Mouse (Mus musculus): ENCODE results near the gene Manf. TPM values are rescaled to one million over a fixed set of nuclear protein-coding genes. Genes with fewer than 3 reads are reported as not detected.

Manf gene
- polyA plus RNA-seq, 1 experiment from 2014 or later = 240 TPM

- Histone ChIP-seq H3K4me1 (replicated peaks; ENCODE audit: insufficient read depth, low read length) (0 out of 2 replicates have a peak, but pooled peaks cover 5% of the 10 kb centered on the region), H3K27me3 (ENCODE audit: insufficient read depth, low read length) (no peaks in the 10 kb centered on the region), H3K9ac (ENCODE audit: low read depth, low read length) (no peak overlapping the region), H3K36me3 (ENCODE audit: insufficient read depth, low read length) (no peaks in the 10 kb centered on the region), H3K4me2 (ENCODE audit: low read length) (no peak overlapping the region), H3K27ac (no peak overlapping the region), H3K4me3 (replicated peaks; ENCODE audit: low read depth, low read length) (no peak overlapping the region), H3K9me3 (replicated peaks; ENCODE audit: low read length) (no peaks in the 10 kb centered on the region)
- TF ChIP-seq CTCF (IDR thresholded peaks at IDR 0.05; ENCODE audit: low read depth) = no peak
- no peak for DNase-seq (ENCODE audit: low spot score)
- no peak for ATAC-seq (replicated peaks; ENCODE audit: low FRiP score, low read depth)
- WGBS = 65% methylated on average over 6 of the region's 6 CpGs
These were observed 100.9 kb downstream of the Manf start for GRCm38 (mm10) chr9:106790831-106791230.

GRCm38 (mm10) chr9:106789363-106789762, 102.4 kb downstream of the Manf start:
- H3K9me3 ChIP-seq (replicated peaks; ENCODE audit: low read length) = no peaks in the 10 kb centered on the region
- ATAC-seq (replicated peaks; ENCODE audit: low FRiP score, low read depth) (no peak), DNase-seq (ENCODE audit: low spot score) (no peak)
- no peak; the same call in 1 of the 2 replicates for TF ChIP-seq CTCF (IDR thresholded peaks at IDR 0.05; ENCODE audit: low read depth)
- 0 out of 2 replicates have a peak, but pooled peaks cover 5% of the 10 kb centered on the region for H3K4me1 ChIP-seq (replicated peaks; ENCODE audit: insufficient read depth, low read length)
- peak overlapping the region; percentile 76 for H3K27ac ChIP-seq
- peak overlapping the region; percentile 92 for H3K4me3 ChIP-seq (replicated peaks; ENCODE audit: low read depth, low read length)
- WGBS = 8% methylated on average over 10 of the region's 10 CpGs
- H3K9ac ChIP-seq (ENCODE audit: low read depth, low read length) = peak overlapping the region; percentile 94
- H3K27me3 ChIP-seq (ENCODE audit: insufficient read depth, low read length) = no peaks in the 10 kb centered on the region
- H3K36me3 ChIP-seq (ENCODE audit: insufficient read depth, low read length) = no peaks in the 10 kb centered on the region
- peak overlapping the region; percentile 80 for H3K4me2 ChIP-seq (ENCODE audit: low read length)

- DNase-seq (ENCODE audit: low spot score) (peak; percentile 84), ATAC-seq (replicated peaks; ENCODE audit: low FRiP score, low read depth) (peak; percentile 89)
- Histone ChIP-seq H3K9me3 (replicated peaks; ENCODE audit: low read length) (no peaks in the 10 kb centered on the region), H3K27me3 (ENCODE audit: insufficient read depth, low read length) (no peaks in the 10 kb centered on the region), H3K4me3 (replicated peaks; ENCODE audit: low read depth, low read length) (peak within 1 kb of the TSS; percentile 92), H3K36me3 (ENCODE audit: insufficient read depth, low read length) (no peaks in the 10 kb centered on the region), H3K27ac (peak within 1 kb of the TSS; percentile 91), H3K4me1 (replicated peaks; ENCODE audit: insufficient read depth, low read length) (0 out of 2 replicates have a peak, but pooled peaks cover 5% of the 10 kb centered on the region), H3K4me2 (ENCODE audit: low read length) (peak within 1 kb of the TSS; percentile 80), H3K9ac (ENCODE audit: low read depth, low read length) (peak within 1 kb of the TSS; percentile 94)
- peak; percentile 18; the same call in 1 of the 2 replicates for TF ChIP-seq CTCF (IDR thresholded peaks at IDR 0.05; ENCODE audit: low read depth)
- WGBS = 3% methylated on average over 49 of the region's 49 CpGs
These were observed 102.9 kb downstream of the Manf start, which contains the start of gene Rad54l2 for GRCm38 (mm10) chr9:106788812-106789321. TSS of gene Rad54l2 (minus strand) at chr9:106789194.

Other genes with a start within 250 kb of the Manf start
- not detected in 2 replicates for gene Grm2, start 235.9 kb downstream of the Manf start, polyA plus RNA-seq (2015; fragmentation: Nextera tagmentation; extraction: Ambion mirVana)
- 100 and 104 TPM in 2 replicates for gene Tex264, start 206.1 kb downstream of the Manf start, polyA plus RNA-seq (2015; fragmentation: Nextera tagmentation; extraction: Ambion mirVana)
- 2.7 and 3.2 TPM in 2 replicates for gene Rad54l2, start 102.8 kb downstream of the Manf start, polyA plus RNA-seq (2015; fragmentation: Nextera tagmentation; extraction: Ambion mirVana)
- gene Dcaf1, start 70.1 kb downstream of the Manf start, polyA plus RNA-seq (2015; fragmentation: Nextera tagmentation; extraction: Ambion mirVana) = 7.9 and 10.1 TPM in 2 replicates
- 6.7 and 8.4 TPM in 2 replicates for gene Rbm15b, start 4.6 kb downstream of the Manf start, polyA plus RNA-seq (2015; fragmentation: Nextera tagmentation; extraction: Ambion mirVana)

Data from kidney, postnatal 0 days (tissue).